Mouse (Mus musculus) limb, embryonic 11.5 days (tissue): ENCODE measurements at regions not wholly inside any gene's neighbourhood (a gene's known extent, or its start where the extent isn't known, plus 50 kb on each side); places are given as distances from the start of the nearest gene placed in this dataset.

Experiments
- ATAC-seq: fragments of 200-750 bp; cut with Nextera tagmentation; 2 replicates; pipeline ENCODE4 v1.8.0; 2017; ENCODE audit warnings: low read depth; ENCODE audit not compliant: insufficient number of reproducible peaks, low FRiP score, low TSS enrichment
- DNase-seq: peaks from one replicate; pipeline ENCODE4 v3.0.0-alpha.2; 2015; ENCODE audit warnings: low spot score
- H3K27ac ChIP-seq: fragments of 300-500 bp; sonication (generic); replicated peaks from 2 replicates; pipeline ENCODE4 v1.5.1; 2014; ENCODE audit warnings: low read depth, mild to moderate bottlenecking, low read length
- H3K27me3 ChIP-seq: fragments of 300-500 bp; sonication (generic); 2 replicates; pipeline ENCODE4 v1.6.1; 2014; ENCODE audit warnings: mild to moderate bottlenecking, low read length, mixed read lengths; ENCODE audit not compliant: control insufficient read depth, insufficient read depth
- H3K36me3 ChIP-seq: fragments of 300-500 bp; sonication (generic); 2 replicates; pipeline ENCODE4 v1.6.1; 2014; ENCODE audit warnings: mild to moderate bottlenecking, low read length, moderate library complexity, mixed read lengths; ENCODE audit not compliant: control insufficient read depth, insufficient read depth
- H3K4me1 ChIP-seq: fragments of 300-500 bp; sonication (generic); 2 replicates; pipeline ENCODE4 v1.6.1; 2014; ENCODE audit warnings: low read length, mixed read lengths; ENCODE audit not compliant: control insufficient read depth, insufficient read depth
- H3K4me2 ChIP-seq: fragments of 300-500 bp; sonication (generic); 2 replicates; pipeline ENCODE4 v1.6.1; 2014; ENCODE audit warnings: low read depth, mild to moderate bottlenecking, moderate library complexity; ENCODE audit not compliant: severe bottlenecking
- H3K4me3 ChIP-seq: fragments of 300-500 bp; sonication (generic); 2 replicates; pipeline ENCODE4 v1.5.1; 2014; ENCODE audit warnings: low read depth, low read length
- H3K9ac ChIP-seq: fragments of 300-500 bp; sonication (generic); 2 replicates; pipeline ENCODE4 v1.6.1; 2014; ENCODE audit warnings: mild to moderate bottlenecking, low read length
- H3K9me3 ChIP-seq: fragments of 300-500 bp; sonication (generic); 2 replicates; pipeline ENCODE4 v1.6.1; 2016; ENCODE audit warnings: low read length; ENCODE audit not compliant: control insufficient read depth
- WGBS: fragments of 180-500 bp; shearing (Covaris S2); extraction: QIAGEN DNeasy Blood & Tissue Kit; methylation state at CpG from one replicate; pipeline ENCODE4 v1.1.7; 2014; 5-methylcytosine and 5-hydroxymethylcytosine counted together

GRCm38 (mm10) chr12:67326326-67326725, 104.0 kb upstream of the Mdga2 start:
- Histone ChIP-seq H3K4me3 (no peak overlapping the region), H3K9ac (no peak overlapping the region), H3K4me2 (no peak overlapping the region), H3K9me3 (no peaks in the 10 kb centered on the region), H3K27ac (no peak overlapping the region), H3K36me3 (no peaks in the 10 kb centered on the region), H3K27me3 (no peaks in the 10 kb centered on the region), H3K4me1 (no peaks in the 10 kb centered on the region)
- WGBS = 80% methylated on average over 2 of the region's 2 CpGs
- no peak for DNase-seq
- no peak for ATAC-seq

- Histone ChIP-seq H3K4me1 (no peaks in the 10 kb centered on the region), H3K9me3 (no peaks in the 10 kb centered on the region), H3K36me3 (no peaks in the 10 kb centered on the region), H3K4me3 (no peak overlapping the region), H3K27ac (no peak overlapping the region), H3K4me2 (no peak overlapping the region), H3K27me3 (no peaks in the 10 kb centered on the region), H3K9ac (no peak overlapping the region)
- ATAC-seq (no peak), DNase-seq (no peak)
- WGBS = 53% methylated on average over 1 of the region's 1 CpGs
Measured at GRCm38 (mm10) chr12:67325799-67326198, 103.5 kb upstream of the Mdga2 start.

DNA sequence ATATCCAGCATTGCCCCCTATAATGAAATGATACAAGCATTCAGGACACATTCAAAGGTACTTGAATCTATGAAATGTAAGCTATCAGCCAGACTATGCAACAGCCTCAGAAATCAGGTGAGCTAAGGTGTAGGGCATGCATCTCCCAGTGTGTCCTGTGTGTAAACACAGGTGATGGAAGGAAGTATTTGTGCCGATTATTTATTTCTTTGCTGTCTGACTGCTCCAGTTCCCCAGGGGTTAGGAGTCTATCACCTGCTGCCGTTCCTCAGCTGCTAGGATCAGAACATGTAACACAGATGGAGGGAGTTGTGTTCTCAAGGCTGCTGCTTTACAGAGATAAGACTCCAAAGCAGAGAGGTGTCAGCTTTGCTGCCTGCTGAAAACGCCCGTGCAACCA, 103.0 kb upstream of the Mdga2 start:
- no peak for ATAC-seq
- Histone ChIP-seq H3K9me3 (no peaks in the 10 kb centered on the region), H3K9ac (no peak overlapping the region), H3K4me2 (no peak overlapping the region), H3K4me1 (no peaks in the 10 kb centered on the region), H3K27me3 (no peaks in the 10 kb centered on the region), H3K36me3 (no peaks in the 10 kb centered on the region), H3K27ac (no peak overlapping the region), H3K4me3 (no peak overlapping the region)
- 75% methylated on average over 4 of the region's 4 CpGs for WGBS
- no peak for DNase-seq

GRCm38 (mm10) chr12:67318687-67319086, 96.3 kb upstream of the Mdga2 start:
- H3K9me3 ChIP-seq = no peaks in the 10 kb centered on the region
- no peaks in the 10 kb centered on the region for H3K36me3 ChIP-seq
- WGBS = 81% methylated on average over 2 of the region's 2 CpGs
- no peak overlapping the region for H3K27ac ChIP-seq
- H3K4me2 ChIP-seq = no peak overlapping the region
- no peak overlapping the region for H3K4me3 ChIP-seq
- no peaks in the 10 kb centered on the region for H3K27me3 ChIP-seq
- DNase-seq (no peak), ATAC-seq (no peak)
- H3K4me1 ChIP-seq = no peaks in the 10 kb centered on the region
- no peak overlapping the region for H3K9ac ChIP-seq

DNA sequence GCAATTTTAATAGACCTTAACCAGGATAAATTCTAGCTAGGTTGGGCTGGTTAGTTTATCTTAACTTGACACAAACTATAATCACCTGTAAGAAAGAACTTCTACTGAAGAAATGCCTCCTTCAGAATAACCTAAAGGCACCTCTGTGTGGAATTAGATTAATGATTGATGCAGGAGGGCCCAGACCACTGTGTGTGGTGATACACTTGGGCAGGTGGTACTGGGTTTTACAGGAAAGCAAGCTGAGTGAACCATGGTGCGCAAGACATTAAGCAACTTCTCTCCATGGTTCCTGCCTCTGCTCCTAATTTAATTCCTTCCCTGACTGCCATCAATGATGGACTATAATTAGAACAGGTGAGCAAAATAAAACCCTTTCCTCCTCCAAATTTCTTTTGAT, 77.9 kb upstream of the Mdga2 start:
- H3K4me1 ChIP-seq = no peaks in the 10 kb centered on the region
- no peak overlapping the region for H3K9ac ChIP-seq
- ATAC-seq = no peak
- no peak overlapping the region for H3K4me3 ChIP-seq
- WGBS = 82% methylated on average over 1 of the region's 1 CpGs
- H3K27me3 ChIP-seq = no peaks in the 10 kb centered on the region
- H3K9me3 ChIP-seq = no peaks in the 10 kb centered on the region
- no peak for DNase-seq
- no peak overlapping the region for H3K27ac ChIP-seq
- H3K4me2 ChIP-seq = no peak overlapping the region
- H3K36me3 ChIP-seq = no peaks in the 10 kb centered on the region

DNA sequence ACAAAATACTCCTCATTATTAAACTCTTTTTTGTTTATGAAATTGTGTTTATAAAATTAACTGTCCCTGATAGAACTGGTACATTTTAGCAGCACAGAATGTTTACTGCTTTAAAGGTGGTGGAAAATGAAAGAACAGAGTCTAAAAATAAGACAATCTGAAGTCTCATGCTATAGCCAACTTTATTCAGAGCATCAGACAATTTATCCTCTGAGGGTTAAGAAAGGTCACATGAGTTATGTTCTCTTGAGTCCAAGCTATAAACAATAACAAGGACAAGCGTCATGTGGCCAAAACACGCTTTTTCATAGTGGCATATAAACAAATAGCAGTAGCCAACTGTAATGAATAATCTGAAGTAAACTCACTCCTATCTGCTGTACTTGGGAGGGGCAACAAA, 67.7 kb upstream of the Mdga2 start:
- DNase-seq (no peak), ATAC-seq (no peak)
- no peaks in the 10 kb centered on the region for H3K36me3 ChIP-seq
- no peak overlapping the region for H3K27ac ChIP-seq
- no peaks in the 10 kb centered on the region for H3K9me3 ChIP-seq
- no peaks in the 10 kb centered on the region for H3K4me1 ChIP-seq
- no peak overlapping the region for H3K9ac ChIP-seq
- H3K4me2 ChIP-seq = no peak overlapping the region
- WGBS = 87% methylated on average over 2 of the region's 2 CpGs
- H3K4me3 ChIP-seq = no peak overlapping the region
- no peaks in the 10 kb centered on the region for H3K27me3 ChIP-seq

GRCm38 (mm10) chr12:67272863-67273262, 50.5 kb upstream of the Mdga2 start:
- Histone ChIP-seq H3K4me2 (no peak overlapping the region), H3K27me3 (no peaks in the 10 kb centered on the region), H3K27ac (no peak overlapping the region), H3K4me3 (no peak overlapping the region), H3K36me3 (no peaks in the 10 kb centered on the region), H3K4me1 (no peaks in the 10 kb centered on the region), H3K9me3 (no peaks in the 10 kb centered on the region), H3K9ac (no peak overlapping the region)
- ATAC-seq (no peak), DNase-seq (no peak)

- H3K4me1 ChIP-seq = no peaks in the 10 kb centered on the region
- 92% methylated on average over 1 of the region's 1 CpGs for WGBS
Measured at GRCm38 (mm10) chr12:67272329-67272728, 50.0 kb upstream of the Mdga2 start.

More at GRCm38 (mm10) chr12:67272329-67272728, 50.0 kb upstream of the Mdga2 start:
- no peaks in the 10 kb centered on the region for H3K27me3 ChIP-seq
- H3K4me2 ChIP-seq = no peak overlapping the region
- no peak overlapping the region for H3K9ac ChIP-seq
- no peaks in the 10 kb centered on the region for H3K9me3 ChIP-seq
- no peak overlapping the region for H3K4me3 ChIP-seq
- ATAC-seq (no peak), DNase-seq (no peak)
- no peak overlapping the region for H3K27ac ChIP-seq
- no peaks in the 10 kb centered on the region for H3K36me3 ChIP-seq
